Mouse (Mus musculus) urinary bladder, postnatal 10 days (tissue): ENCODE data around the gene Pnpla7.

Source experiments
- DNase-seq: peaks from one replicate; pipeline ENCODE4 v3.0.0; 2022; ENCODE audit warnings: low spot score

Pnpla7 gene

GRCm38 (mm10) chr2:24995332-24995731, 19.5 kb downstream of the Pnpla7 start:
- DNase-seq: no peak

DNA sequence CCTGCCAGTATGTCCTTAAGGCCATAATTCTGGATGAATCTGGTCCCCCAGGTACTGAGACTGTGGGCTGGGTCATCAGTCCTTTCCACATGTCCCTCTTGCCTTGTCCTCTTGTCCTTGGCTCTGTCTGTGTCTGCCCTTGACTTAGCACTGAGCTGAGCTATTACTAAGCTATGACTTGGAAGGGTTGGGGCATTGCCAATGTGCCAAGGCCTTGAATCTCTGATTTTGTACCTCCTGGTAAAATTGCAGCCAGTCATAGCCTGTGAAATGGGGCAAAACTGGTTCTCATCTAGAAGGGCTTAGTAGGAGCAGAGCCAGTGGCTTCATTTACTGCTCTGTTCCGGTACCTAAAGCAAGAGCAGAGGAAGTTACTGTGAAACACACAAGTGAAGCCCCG, 20.6 kb downstream of the Pnpla7 start:
- no peak for DNase-seq

- no peak for DNase-seq
Observed at GRCm38 (mm10) chr2:25000544-25001235, 24.9 kb downstream of the Pnpla7 start.

DNA sequence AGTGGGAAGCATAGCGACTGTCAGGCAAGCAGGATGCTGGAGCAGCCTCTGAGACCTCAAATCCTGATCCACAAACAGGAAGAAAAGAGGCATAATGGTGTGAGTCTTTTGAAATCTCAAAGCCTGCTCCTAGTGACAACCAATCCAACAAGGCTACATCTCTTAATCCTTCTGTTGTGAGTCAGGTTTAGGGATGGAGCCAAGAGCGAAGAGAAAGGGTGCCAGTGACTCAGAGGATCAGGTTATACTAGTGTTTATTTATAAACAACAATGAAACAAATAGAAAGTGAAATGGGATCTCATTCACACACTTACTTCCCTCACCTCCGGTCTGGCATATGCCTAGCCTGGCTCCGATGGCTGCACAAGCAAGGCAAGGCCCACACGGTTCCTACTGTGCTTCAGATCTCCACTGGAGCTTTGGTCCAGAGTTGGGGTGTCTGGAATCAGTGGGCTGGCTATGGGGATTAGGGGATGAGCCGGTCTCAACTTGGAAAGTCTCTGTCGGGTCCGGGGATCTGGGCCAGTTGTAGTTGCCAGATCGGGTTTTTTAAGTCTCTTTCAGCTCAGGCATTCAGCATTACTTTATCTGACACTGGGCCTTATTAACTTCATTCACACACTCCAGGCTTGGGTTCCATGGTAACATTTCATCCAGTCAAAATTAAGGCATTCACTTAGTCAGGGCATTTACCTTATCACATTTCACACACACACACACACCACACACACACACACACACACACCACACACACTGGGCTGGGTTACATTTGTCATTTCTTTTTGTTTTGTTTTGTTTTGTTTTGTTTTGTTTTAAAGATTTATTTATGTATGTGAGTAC, 28.3 kb downstream of the Pnpla7 start:
- DNase-seq: no peak

GRCm38 (mm10) chr2:25006767-25007166, 30.9 kb downstream of the Pnpla7 start:
- no peak for DNase-seq

DNA sequence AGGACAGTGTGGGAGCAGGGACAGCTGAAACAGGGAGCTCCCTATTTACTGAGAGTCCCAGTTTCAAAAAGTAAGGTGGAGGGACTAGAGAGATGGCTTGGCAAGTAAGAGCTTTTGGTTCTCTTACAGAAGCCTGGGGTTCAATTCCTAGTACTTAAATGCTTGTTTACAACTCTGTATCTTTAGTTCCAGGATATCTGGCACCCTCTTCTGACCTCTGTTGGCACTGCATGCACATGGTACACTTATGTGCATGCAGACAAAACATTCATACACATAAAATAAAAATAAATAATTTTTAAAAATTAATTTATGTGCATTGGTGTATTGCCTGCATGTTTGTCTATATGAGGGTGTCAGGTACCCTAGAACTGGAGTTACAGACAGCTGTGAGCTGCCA, 32.4 kb downstream of the Pnpla7 start:
- DNase-seq: no peak

DNA sequence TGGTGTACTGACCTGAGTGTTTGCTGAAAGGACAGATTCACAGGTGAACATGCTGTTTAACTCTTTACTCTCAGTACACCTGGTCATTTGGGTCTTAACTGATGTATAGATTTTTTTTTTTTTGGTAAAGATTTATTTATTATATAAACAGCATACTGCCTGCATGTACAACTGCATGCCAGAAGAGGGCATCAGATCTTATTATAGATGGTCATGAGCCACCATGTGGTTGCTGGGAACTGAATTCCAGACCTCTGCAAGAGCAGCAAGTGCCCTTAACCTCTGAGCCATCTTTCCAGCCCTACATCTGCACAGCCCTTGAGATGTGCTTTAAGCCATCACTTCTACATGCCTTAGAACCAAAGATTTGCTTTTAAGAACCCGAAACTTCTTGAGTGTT, 46.8 kb downstream of the Pnpla7 start:
- no peak for DNase-seq

- no peak for DNase-seq
Observed at GRCm38 (mm10) chr2:25025109-25025508, 49.3 kb downstream of the Pnpla7 start.

GRCm38 (mm10) chr2:25034994-25035393, 59.2 kb downstream of the Pnpla7 start:
- DNase-seq: no peak

DNA sequence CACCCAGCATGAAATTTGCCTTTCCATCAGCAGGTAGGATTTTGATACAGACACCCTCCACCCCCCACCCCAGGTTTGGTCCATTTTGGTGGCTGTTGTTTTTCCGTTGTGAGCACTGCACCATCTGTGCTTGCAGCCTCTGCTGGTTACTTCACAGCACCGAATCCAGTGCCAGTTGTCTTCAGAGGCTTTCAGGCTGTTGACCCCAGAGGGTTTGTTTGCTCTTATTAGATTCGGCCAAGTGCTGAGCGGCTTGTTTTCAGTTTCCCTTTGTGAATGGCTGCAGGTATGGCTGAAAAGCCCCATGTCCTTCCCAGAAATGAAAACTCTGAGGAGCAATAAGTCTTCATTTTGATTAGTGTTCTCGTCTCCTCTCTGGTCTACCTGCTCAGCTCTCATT, 64.3 kb downstream of the Pnpla7 start:
- DNase-seq: no peak

GRCm38 (mm10) chr2:25050921-25051320, 75.1 kb downstream of the Pnpla7 start:
- DNase-seq: no peak

- no peak for DNase-seq
Observed at GRCm38 (mm10) chr2:25051450-25051849, 75.6 kb downstream of the Pnpla7 start.

GRCm38 (mm10) chr2:25053101-25053500, 77.3 kb downstream of the Pnpla7 start:
- no peak for DNase-seq

GRCm38 (mm10) chr2:25054221-25055067, 78.6 kb downstream of the Pnpla7 start, which contains the start of gene Nsmf:
TSS of gene Nsmf (plus strand) at chr2:25054355.
- DNase-seq: peak; percentile 43

- DNase-seq: no peak
Observed at GRCm38 (mm10) chr2:25055068-25055405, 79.2 kb downstream of the Pnpla7 start.

GRCm38 (mm10) chr2:25055409-25056155, 79.7 kb downstream of the Pnpla7 start:
- DNase-seq: no peak

- DNase-seq: no peak
Observed at GRCm38 (mm10) chr2:25058926-25059325, 83.1 kb downstream of the Pnpla7 start.

DNA sequence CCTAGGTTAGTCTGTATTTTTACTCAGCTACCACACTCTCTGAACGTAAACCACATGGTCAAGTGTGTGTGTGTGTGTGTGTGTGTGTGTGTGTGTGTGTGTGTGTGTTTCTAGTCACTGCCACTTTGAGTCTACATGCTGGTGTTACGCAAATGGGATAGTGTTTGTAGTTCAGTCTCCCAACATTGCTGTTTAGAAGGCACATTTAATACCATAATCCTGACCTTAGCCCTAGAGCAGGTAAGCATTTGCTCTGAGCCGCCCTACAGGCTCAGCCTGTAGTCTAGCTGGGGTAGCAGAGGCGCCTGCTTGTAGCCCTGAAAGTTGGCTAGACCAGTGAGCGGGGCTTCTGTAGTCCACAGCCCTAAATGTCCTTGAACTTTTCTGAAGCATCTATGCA, 87.7 kb downstream of the Pnpla7 start:
- no peak for DNase-seq

- no peak for DNase-seq
Observed at GRCm38 (mm10) chr2:25064285-25064684, 88.5 kb downstream of the Pnpla7 start.

- DNase-seq: no peak
Observed at GRCm38 (mm10) chr2:25065537-25065936, 89.7 kb downstream of the Pnpla7 start.

DNA sequence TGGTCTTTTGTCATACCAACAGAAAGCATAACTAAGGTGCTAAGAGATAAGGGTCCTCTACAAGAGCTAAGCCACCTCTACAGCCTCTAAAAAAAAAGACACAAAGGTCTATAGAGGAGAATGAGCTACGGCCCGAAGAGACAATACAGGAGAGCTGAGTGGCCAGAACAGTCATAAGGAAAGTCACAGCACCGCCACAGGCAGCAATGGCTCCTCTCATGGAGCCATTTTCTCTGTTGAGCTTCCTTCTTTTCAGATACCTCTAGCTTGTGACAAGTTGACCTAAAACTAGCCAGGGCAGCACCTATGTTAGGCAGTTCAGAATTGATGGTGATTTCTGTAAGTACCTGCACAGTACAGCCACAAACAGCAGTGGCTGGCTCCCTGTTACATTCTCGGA, 90.7 kb downstream of the Pnpla7 start:
- no peak for DNase-seq

DNA sequence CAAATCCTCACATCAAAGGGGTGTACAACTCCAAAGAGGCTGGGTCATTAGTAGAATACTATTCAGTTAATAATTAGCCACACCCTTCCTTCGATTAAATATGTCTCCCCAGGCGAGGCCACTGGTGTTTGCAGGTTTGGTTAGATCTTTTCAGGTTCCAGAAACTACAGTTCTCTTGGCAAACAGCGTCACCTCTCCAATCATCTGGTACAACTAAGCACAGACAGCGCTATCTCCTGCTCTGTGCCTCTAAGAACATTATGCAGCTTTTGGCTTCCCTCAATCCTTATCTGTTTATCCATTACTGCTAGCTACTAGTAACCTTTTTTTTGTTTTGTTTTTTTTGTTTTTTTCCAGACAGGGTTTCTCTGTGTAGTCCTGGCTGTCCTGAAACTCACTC, 93.7 kb downstream of the Pnpla7 start:
- no peak for DNase-seq
